Mouse (Mus musculus) heart, embryonic 11.5 days (tissue): ENCODE results near the gene Slc35g3. TPM values are rescaled to one million over a fixed set of nuclear protein-coding genes. Genes with fewer than 3 reads are reported as not detected.

Source experiments
- ATAC-seq: fragments of 200-750 bp; cut with Nextera tagmentation; replicated peaks from 2 replicates; pipeline ENCODE4 v1.8.0; 2017; ENCODE audit warnings: moderate library complexity; ENCODE audit not compliant: insufficient number of reproducible peaks, low FRiP score, low TSS enrichment
- H3K27ac ChIP-seq: fragments of 300-500 bp; sonication (generic); 2 replicates; pipeline ENCODE4 v1.5.1; 2014; ENCODE audit warnings: mild to moderate bottlenecking, low read depth, low read length
- H3K27me3 ChIP-seq: fragments of 300-500 bp; sonication (generic); 2 replicates; pipeline ENCODE4 v1.6.1; 2014; ENCODE audit warnings: mild to moderate bottlenecking, low read length, mixed read lengths; ENCODE audit not compliant: control insufficient read depth, insufficient read depth
- H3K36me3 ChIP-seq: fragments of 300-500 bp; sonication (generic); 2 replicates; pipeline ENCODE4 v1.6.1; 2014; ENCODE audit warnings: mild to moderate bottlenecking, low read length, moderate library complexity, mixed read lengths; ENCODE audit not compliant: control insufficient read depth, insufficient read depth
- H3K4me1 ChIP-seq: fragments of 300-500 bp; sonication (generic); 2 replicates; pipeline ENCODE4 v1.6.1; 2014; ENCODE audit warnings: low read length; ENCODE audit not compliant: control insufficient read depth, insufficient read depth
- H3K4me2 ChIP-seq: fragments of 300-500 bp; sonication (generic); 2 replicates; pipeline ENCODE4 v1.6.1; 2014; ENCODE audit warnings: mild to moderate bottlenecking, moderate library complexity
- H3K4me3 ChIP-seq: fragments of 300-500 bp; sonication (generic); 2 replicates; pipeline ENCODE4 v1.5.1; 2014; ENCODE audit warnings: low read depth, low read length
- H3K9ac ChIP-seq: fragments of 300-500 bp; sonication (generic); 2 replicates; pipeline ENCODE4 v1.6.1; 2014; ENCODE audit warnings: mild to moderate bottlenecking, low read depth, low read length, moderate library complexity
- H3K9me3 ChIP-seq: fragments of 300-500 bp; sonication (generic); replicated peaks from 2 replicates; pipeline ENCODE4 v1.6.1; 2016; ENCODE audit warnings: low read length; ENCODE audit not compliant: control insufficient read depth
- WGBS: fragments of 180-500 bp; shearing (Covaris S2); extraction: QIAGEN DNeasy Blood & Tissue Kit; methylation state at CpG from one replicate; pipeline ENCODE4 v1.1.7; 2014; ENCODE audit not compliant: insufficient replicate concordance; 5-methylcytosine and 5-hydroxymethylcytosine counted together
- polyA plus RNA-seq: library from polyadenylated mRNA; unstranded; fragments of >200 nt; fragmentation: Nextera tagmentation; extraction: Ambion mirVana; gene quantifications from 2 replicates; pipeline ENCODE4 v1.2.1, GENCODE M21; 2014

Gene Slc35g3
- polyA plus RNA-seq, 1 experiment from 2014 or later: 0.10 TPM

DNA sequence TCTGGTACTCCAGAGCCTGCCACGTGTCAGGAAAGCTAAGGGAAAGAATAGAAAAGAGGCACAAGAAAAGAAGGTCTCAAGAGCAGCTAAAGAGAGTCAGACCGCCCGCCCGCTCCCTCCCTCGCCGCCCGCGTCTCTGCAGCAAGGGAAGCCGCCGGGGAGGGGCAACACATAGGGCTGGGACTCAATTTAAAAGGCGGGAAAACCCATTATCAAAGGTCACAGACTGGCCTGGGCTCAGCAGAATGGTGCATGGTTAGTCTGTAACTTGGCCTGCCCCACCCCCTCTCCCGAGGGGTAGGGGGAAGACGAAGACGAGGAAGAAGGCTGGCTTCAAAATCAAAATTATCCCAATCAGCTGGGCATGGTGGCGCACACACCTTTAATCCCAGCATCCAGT is 43.1 kb downstream of the Slc35g3 start:
- ATAC-seq: peak; percentile 74; the same call in 1 of the 2 replicates
- Histone ChIP-seq H3K36me3 (no peaks in the 10 kb centered on the region), H3K27ac (no peak overlapping the region; the same call in 1 of the 2 replicates), H3K9me3 (no peaks in the 10 kb centered on the region), H3K4me1 (peaks cover 12% of the 10 kb centered on the region), H3K27me3 (no peaks in the 10 kb centered on the region), H3K4me3 (no peak overlapping the region), H3K4me2 (peak overlapping the region; percentile 39), H3K9ac (peak overlapping the region; percentile 56; the same call in 1 of the 2 replicates)
- 28% methylated on average over 15 of the region's 15 CpGs for WGBS

DNA sequence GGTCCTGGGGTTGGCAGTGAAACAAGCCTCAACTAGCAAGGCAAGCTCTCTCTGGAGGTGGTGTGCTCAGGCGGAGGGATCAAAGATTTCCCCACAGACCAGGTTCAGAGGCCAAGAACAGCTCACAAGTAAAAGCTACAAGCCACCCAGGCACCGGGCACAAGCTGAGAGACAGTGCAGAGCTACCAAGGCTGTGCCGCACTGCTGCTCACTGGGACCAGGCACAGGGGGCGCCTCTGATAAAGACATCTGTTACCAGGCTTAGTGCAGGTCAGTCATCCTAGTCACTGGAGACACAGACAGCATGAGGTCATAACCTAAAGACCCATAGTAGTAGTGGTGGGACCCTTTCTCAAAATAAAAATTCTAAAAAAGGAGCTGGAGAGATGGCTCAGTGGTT is 44.8 kb downstream of the Slc35g3 start:
- no peak overlapping the region for H3K4me3 ChIP-seq
- no peaks in the 10 kb centered on the region for H3K27me3 ChIP-seq
- no peak overlapping the region for H3K27ac ChIP-seq
- WGBS: 67% methylated on average over 4 of the region's 4 CpGs
- H3K4me1 ChIP-seq: peaks cover 12% of the 10 kb centered on the region
- H3K36me3 ChIP-seq: no peaks in the 10 kb centered on the region
- H3K9me3 ChIP-seq: no peaks in the 10 kb centered on the region
- H3K4me2 ChIP-seq: no peak overlapping the region
- no peak overlapping the region for H3K9ac ChIP-seq
- ATAC-seq: no peak

DNA sequence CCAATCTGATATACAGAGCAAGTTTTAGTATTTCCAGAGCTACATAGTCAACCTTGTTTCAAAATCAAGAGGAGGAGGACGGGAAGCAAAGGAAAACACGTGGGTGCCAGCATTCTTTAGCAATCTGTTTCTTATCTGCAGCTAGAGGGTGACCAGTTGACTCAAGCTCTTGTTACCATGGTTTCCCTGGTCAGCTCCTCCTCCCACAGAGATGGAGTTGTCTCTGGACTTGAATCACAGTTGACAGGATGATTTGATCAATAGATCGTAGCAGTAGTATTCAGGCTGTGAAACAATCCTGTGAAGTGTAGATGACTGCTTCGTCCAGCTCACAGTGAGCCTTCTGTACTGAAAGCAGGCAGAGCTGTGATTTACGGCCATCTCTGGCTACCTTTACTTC is 45.8 kb downstream of the Slc35g3 start:
- WGBS: 18% methylated on average over 5 of the region's 5 CpGs
- H3K9me3 ChIP-seq: no peaks in the 10 kb centered on the region
- no peaks in the 10 kb centered on the region for H3K27me3 ChIP-seq
- H3K4me2 ChIP-seq: peak overlapping the region; percentile 14; the same call in 1 of the 2 replicates
- peaks cover 12% of the 10 kb centered on the region for H3K4me1 ChIP-seq
- no peak for ATAC-seq
- no peak overlapping the region for H3K4me3 ChIP-seq
- H3K27ac ChIP-seq: peak overlapping the region; percentile 10; the same call in 1 of the 2 replicates
- H3K9ac ChIP-seq: no peak overlapping the region
- no peaks in the 10 kb centered on the region for H3K36me3 ChIP-seq

GRCm38 (mm10) chr11:69715482-69715881 is 46.3 kb downstream of the Slc35g3 start:
- peak overlapping the region; percentile 14; the same call in 1 of the 2 replicates for H3K4me2 ChIP-seq
- ATAC-seq: no peak
- peak overlapping the region; percentile 10; the same call in 1 of the 2 replicates for H3K27ac ChIP-seq
- no peaks in the 10 kb centered on the region for H3K9me3 ChIP-seq
- peaks cover 12% of the 10 kb centered on the region for H3K4me1 ChIP-seq
- no peak overlapping the region for H3K4me3 ChIP-seq
- no peak overlapping the region for H3K9ac ChIP-seq
- 56% methylated on average over 9 of the region's 9 CpGs for WGBS
- no peaks in the 10 kb centered on the region for H3K27me3 ChIP-seq
- H3K36me3 ChIP-seq: no peaks in the 10 kb centered on the region

DNA sequence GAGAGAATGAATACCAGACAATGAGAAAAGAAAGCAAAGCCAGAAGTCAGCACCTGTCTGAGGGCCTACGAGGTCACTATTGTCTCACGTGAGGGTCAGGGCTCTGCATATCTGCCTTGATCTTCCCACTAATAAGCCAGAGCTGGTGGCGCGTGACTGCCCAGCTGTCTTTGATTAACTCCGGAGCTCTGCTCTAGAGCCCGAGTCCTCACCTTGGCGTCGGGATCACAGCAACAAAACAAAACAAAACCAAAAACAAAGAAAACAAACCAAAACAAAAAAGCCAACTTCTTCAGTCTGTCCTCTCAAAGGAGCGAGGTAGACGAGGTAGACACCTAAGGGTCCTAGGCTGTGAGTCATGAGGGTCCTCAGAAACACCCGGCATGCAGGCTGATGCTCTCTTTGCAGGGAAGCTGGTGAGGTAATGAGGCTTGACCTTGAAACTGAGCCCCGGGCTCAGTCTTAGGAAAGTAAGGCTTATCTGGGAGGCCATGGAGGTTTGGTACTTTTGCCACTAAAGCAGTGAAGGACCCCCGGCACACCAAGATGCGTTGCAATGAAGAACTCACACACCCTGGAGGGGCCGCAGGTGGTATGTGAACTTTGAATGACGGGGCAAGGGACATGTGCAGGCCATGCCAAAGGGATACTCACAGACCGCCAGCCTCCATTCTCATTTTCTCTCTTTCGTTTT is 47.0 kb downstream of the Slc35g3 start:
- no peak overlapping the region for H3K4me2 ChIP-seq
- no peak overlapping the region for H3K9ac ChIP-seq
- no peak overlapping the region for H3K4me3 ChIP-seq
- no peak overlapping the region for H3K27ac ChIP-seq
- no peaks in the 10 kb centered on the region for H3K27me3 ChIP-seq
- no peaks in the 10 kb centered on the region for H3K9me3 ChIP-seq
- peaks cover 12% of the 10 kb centered on the region for H3K4me1 ChIP-seq
- 66% methylated on average over 18 of the region's 18 CpGs for WGBS
- ATAC-seq: no peak
- H3K36me3 ChIP-seq: no peaks in the 10 kb centered on the region

DNA sequence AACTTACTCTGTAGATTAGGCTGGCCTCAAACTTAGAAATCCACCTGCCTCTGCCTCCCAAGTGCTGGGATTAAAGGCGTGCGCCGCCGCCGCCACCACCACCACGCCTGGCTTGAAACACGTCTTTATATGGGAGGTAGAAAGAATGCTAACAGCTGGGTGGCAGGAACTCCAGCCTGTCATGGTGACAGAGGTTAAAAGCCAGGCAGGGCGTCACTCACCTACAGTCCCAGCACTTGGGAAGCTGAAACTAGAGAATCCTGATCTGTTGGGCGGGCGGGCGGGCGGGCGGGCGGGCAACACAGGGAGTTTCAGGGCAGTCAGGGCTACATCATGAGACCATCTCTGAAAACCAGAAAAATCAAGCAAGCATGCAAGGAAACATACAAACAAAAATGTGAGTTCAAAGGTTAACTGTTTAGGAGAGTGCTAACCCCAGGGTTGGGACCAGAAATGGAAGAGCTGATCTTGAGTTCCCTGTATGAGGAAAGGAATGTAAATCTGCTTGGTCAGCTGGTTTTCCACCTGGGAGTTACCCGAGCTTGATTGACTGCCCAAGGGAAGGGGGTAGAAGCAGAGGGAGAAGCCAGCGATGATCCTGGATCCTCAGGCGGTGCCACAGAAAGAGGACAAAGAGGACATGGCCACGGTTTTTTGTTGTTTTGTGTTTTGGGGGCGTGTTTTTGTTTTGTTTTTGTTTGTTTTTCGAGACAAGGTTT is 48.7 kb downstream of the Slc35g3 start:
- Histone ChIP-seq H3K4me2 (no peak overlapping the region), H3K4me3 (no peak overlapping the region), H3K9me3 (no peaks in the 10 kb centered on the region), H3K4me1 (peaks cover 12% of the 10 kb centered on the region), H3K27me3 (no peaks in the 10 kb centered on the region), H3K36me3 (no peaks in the 10 kb centered on the region), H3K27ac (no peak overlapping the region), H3K9ac (no peak overlapping the region)
- ATAC-seq: no peak
- 74% methylated on average over 20 of the region's 20 CpGs for WGBS

DNA sequence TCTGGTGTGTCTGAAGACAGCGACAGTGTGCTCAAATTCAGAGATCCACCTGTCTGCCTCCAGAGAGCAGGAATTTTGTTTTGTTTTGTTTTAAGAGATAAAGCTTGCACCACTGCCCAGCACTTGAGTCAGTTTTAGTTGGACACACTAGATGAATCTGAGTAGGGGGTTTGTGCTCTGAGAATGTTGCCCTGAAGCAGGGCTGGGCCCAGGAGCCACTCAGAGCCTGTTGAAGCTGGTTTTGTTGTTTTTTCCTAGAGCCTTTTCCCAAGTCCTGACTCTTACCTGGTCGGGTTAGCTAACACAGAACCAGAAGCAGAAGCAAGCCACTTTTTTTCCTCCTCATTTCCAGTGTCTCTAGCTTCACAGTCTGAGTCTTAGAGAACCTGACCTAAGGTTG is 50.7 kb downstream of the Slc35g3 start:
- Histone ChIP-seq H3K9me3 (no peaks in the 10 kb centered on the region), H3K4me3 (no peak overlapping the region), H3K4me2 (no peak overlapping the region), H3K27me3 (no peaks in the 10 kb centered on the region), H3K36me3 (no peaks in the 10 kb centered on the region), H3K4me1 (peaks cover 10% of the 10 kb centered on the region), H3K27ac (no peak overlapping the region), H3K9ac (no peak overlapping the region)
- no peak for ATAC-seq
- 73% methylated on average over 2 of the region's 2 CpGs for WGBS

- Histone ChIP-seq H3K27me3 (no peaks in the 10 kb centered on the region), H3K27ac (no peak overlapping the region), H3K9ac (no peak overlapping the region), H3K4me3 (no peak overlapping the region), H3K4me1 (peaks cover 4% of the 10 kb centered on the region; the same call in 1 of the 2 replicates), H3K4me2 (no peak overlapping the region), H3K9me3 (no peaks in the 10 kb centered on the region), H3K36me3 (no peaks in the 10 kb centered on the region)
- ATAC-seq: no peak
- WGBS: 79% methylated on average over 3 of the region's 3 CpGs
These were observed 51.3 kb downstream of the Slc35g3 start for GRCm38 (mm10) chr11:69710470-69710869.
